Mouse (Mus musculus): ENCODE results near the gene Lrrc72.

Gene Lrrc72

DNA sequence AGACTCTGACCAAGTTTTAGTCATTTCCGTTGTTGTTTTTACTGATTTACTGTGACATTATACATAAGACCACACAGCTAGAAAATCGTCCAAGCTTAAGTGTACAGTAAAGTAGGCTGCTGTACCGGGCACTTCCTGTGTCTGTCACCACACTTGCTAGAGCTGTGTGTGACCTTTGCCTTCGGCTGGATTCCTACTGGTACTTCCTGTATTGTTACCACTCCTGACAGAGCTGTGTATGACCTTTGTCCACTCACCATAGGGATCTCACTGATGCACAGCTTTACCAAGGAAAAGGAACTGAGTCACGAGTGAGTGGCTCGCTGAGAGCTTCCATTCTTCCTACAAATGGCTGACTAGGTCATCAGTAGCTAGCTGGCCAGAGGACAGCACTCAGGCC is 66.1 kb downstream of the Lrrc72 start:
- DNase-seq, result no peak

DNA sequence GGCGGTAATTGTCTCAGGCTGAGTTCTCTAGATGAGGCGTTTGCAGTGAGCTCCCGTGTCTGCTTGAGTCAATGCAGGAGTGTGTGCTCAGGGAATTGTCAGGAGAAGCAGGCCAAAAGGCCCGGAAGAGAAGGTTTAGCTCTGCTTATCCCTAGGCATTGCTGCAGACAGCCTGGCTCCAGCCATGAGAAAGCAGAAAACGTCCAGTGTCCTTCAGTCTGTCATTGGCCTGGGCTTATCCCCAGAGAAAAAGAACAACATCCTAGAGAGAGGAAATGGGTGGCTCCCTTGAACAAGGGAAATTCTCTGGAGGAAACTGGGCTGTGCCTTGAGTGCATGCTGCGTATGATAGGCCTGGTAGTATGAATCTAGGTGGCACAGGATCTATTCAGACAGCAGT is 70.6 kb downstream of the Lrrc72 start:
- no peak for DNase-seq

DNA sequence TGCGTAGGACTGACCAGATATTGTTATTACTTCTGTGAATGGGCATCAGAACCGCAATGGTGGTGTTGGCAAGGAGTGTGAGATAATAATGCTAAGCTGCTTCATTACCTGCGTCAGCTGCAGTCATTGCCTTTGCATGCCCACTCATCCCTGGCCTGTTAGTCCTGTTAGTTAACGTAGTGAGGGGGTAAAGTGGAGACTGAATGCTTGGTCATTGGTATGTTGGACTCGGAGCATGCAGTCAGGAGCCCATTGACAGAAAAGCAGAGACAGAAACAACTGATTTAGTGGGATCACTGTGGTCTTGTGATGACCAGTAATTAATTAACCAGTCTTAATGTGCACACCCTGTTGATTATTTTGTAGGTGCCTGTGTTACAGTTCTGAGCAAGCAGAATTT is 76.0 kb downstream of the Lrrc72 start:
- DNase-seq, result no peak

DNA sequence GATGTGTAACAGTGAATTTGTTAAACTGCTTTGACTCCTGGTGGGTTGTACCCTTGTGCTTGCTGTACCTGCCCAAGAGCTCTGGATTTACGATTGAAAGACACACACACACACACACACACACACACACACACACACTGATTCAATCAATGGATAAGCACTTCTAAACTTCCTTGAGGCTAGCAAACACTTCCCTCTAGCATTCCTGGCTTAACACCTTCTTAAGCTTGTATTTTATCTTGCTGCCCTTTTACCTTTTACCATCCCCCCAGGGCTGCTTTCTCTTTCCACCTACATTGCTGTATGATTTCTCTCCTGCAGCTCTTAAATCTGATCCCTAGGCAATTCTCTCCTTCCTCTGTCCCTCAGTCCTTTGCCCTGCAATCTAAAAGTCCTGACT is 87.9 kb downstream of the Lrrc72 start:
- no peak for DNase-seq

DNA sequence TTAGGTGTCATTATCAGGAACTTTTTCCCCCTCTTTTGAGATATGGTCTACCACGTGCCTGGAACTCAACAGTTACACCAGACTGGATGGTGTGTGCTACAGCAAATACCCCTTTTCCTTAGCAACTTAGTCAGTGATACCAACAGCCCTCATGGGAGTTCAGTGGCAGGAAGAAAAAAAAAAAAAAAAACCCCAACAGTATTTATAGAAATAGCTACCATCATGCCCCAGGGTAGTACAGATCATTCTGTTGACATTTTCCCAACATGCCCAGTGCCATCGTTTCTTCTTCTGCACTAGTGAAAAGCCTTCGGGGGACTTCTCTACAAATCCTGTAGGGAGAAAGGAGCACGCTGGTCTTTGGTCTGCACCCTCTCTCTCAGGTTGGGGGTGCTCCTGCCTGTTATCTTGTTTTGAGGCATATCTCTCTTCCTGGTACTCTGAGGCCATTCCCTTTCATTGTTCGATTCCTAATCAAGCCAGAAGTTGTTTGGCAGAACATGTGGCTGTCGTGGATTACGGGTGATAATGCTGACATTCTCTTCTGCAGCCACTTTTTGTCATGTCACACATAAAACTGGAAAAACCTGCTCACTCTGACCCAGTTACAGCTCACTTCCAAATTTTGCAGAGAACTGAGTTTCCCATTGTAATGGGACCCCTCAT is 88.9 kb downstream of the Lrrc72 start:
- DNase-seq, result no peak

Measured in retina, postnatal 1 day (tissue).